Mouse (Mus musculus) ovary, adult 18-20 months (tissue): ENCODE results near the gene Taf10.

ENCODE experiments used
- DNase-seq: peaks from one replicate; pipeline ENCODE4 v3.0.0; 2022; ENCODE audit warnings: low spot score, mixed read lengths

Gene Taf10

DNA sequence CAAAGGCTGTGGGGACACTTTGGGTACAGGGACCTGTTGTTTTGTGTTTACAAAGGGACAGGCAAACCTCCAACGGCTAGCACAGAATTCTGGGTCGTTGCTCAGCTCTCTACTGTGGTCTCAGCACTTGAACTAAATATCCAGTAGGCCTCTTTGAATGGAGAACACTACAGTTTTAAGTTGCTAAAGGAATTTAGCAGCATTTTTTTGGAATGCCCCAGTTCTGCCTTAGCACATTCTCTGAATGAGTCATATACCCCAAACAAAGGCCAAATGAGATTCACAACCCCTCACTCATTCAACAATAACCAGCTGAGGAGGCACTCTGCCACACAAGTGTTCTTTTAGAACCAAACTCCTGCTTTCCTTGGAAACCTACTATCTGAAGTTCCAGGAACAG lies 22.2 kb downstream of the Taf10 start:
- no peak for DNase-seq

DNA sequence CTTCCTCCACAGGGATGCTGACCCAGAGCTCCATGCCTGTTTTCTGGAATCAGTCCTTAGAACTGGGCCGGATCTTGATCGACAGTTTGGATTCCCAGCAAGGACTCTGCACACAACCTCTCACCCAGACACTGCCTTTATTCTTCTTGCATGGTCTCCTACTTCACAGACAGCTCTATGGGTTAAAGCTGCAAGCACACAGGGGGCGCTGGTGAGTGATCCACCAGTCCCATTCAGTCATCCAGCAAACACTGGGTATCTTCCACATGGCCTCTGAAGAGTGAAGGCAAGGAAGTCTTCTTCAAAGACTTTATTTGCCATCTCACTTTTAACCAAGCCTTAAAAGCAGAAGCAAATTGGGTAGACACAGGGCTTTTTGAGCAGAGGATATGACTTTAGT lies 28.8 kb downstream of the Taf10 start:
- no peak for DNase-seq

DNA sequence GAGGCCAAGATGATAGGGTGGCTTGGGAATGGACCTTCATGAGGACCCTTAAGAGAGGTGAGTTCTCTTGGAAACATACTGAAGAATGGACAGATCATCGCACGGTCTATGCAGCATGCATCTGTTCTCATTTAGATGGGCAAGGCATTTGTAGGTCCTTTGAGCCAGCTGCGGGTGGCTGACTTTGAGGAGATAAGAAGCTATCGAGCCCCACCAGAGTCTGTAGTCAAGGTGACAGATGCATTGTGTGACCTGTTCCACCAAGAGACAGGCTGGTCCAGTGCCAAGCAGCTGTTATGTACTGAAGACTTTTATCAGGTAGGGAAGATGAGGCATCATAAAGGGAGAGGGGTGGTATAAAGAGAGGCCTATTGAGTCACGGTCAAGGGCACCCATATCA lies 35.4 kb downstream of the Taf10 start:
- no peak for DNase-seq

DNA sequence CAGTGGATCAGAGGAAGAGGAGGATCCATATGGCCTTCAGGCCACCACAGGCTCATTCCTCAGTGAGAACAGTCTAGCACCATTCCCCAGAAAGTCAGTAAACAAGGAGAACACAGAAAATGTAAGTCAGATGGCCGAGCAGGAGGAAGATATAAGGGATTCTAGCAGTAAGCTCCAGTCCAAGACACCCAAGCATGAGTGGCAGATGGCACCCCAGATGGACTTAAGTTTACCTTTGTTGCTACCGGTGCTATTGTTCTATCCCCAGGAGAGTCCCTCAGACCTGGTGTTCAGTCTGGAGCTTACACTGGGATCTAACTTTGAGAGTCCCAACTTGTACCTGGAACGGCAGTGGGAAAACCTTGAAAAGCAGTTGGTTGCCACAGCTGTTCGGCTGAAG lies 40.3 kb downstream of the Taf10 start:
- no peak for DNase-seq

DNA sequence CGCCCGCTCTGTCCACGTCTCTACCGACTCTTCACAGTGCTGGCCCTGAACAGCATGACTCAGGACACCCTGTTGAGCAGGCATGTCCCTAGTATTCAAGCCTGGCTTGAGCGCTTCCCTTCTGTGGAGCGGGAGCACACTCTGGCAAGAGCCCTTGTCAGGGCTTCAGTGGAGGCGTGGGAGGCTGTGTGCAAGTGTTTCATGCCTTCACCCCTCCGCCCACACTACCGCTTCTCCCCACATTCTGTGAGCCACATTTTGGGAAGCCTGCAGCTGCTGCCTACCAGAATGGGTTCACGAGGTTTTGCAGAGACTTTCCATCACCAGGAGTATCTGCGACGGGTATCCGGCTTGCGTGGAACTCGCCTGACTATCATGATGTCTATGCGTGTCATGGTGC lies 41.0 kb downstream of the Taf10 start:
- no peak for DNase-seq

DNA sequence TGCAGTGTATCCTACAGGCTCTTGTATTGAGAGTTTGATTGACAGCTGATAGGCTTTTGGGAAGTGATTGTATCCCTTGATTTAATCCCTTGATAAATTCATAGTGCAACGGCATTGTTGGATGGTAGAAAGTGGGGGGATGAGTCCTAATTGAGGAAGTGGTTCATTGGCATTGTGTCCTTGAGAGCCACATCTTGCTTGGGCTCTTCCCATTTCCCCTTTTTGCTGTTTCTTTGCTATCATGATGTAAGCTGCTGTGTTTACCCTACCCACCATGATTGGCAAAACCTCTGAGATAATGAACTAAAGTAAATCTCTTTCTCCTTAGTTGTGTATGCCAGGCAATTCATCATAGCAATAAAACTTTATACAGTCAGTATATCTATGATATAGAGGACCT lies 53.3 kb downstream of the Taf10 start:
- DNase-seq: no peak
